Mouse (Mus musculus): ENCODE measurements around the gene Slc29a1. TPM values are rescaled to one million over a fixed set of nuclear protein-coding genes. Genes with fewer than 3 reads are reported as not detected.
A peak's percentile ranks its signal among the peaks of the same experiment; 100 is the strongest.

Gene Slc29a1
- total RNA-seq, 1 experiment, result 321 TPM

GRCm38 (mm10) chr17:45619386-45620256, 20.2 kb upstream of the Slc29a1 start:
- Histone ChIP-seq H3K9me3 (ENCODE audit: control insufficient read depth, insufficient read depth, low read depth, low read length) (no peaks in the 10 kb centered on the region), H3K4me3 (ENCODE audit: insufficient read depth in 1 of 2, low read depth in 1 of 2, low read length in 2 of 2, poor library complexity in 1 of 2, severe bottlenecking in 1 of 2) (peak overlapping the region; percentile 51 to 58), H3K4me1 (ENCODE audit: control insufficient read depth in 2 of 2, insufficient read depth in 2 of 2, low read length in 2 of 2, poor library complexity in 1 of 2) (peaks cover 15 to 24% of the 10 kb centered on the region in 2 experiments), H3K36me3 (ENCODE audit: control insufficient read depth, insufficient read depth, low read length, poor library complexity, severe bottlenecking) (no peaks in the 10 kb centered on the region), H3K9ac (ENCODE audit: insufficient read depth, low read depth, low read length, poor library complexity, severe bottlenecking) (peak overlapping the region; percentile 56; the same call in 1 of the 2 replicates), H3K27ac (ENCODE audit: insufficient read depth, low read depth, low read length, poor library complexity, severe bottlenecking) (peak overlapping the region; percentile 87)
- no peak for TF ChIP-seq MAFK (IDR thresholded peaks at IDR 0.05; ENCODE audit: insufficient read depth, low read depth, low read length)
- TF ChIP-seq CHD2 (IDR thresholded peaks at IDR 0.05; ENCODE audit: low read depth, low read length), result no peak
- TF ChIP-seq ZNF384 (IDR thresholded peaks at IDR 0.05; ENCODE audit: low read depth, low read length), result no peak
- no peak for TF ChIP-seq ZC3H11A (IDR thresholded peaks at IDR 0.05; ENCODE audit: borderline replicate concordance, low read depth, low read length)
- TF ChIP-seq HCFC1 (IDR thresholded peaks at IDR 0.05; ENCODE audit: borderline replicate concordance, insufficient read depth, low read length), result no peak
- DNase-seq (ENCODE audit: low read depth, low spot score), result no peak
- in situ Hi-C loops (cut with MboI; ENCODE audit: low sequenced_read_pairs in 2 of 2, unreplicated experiment in 2 of 2), result no loop called here

DNA sequence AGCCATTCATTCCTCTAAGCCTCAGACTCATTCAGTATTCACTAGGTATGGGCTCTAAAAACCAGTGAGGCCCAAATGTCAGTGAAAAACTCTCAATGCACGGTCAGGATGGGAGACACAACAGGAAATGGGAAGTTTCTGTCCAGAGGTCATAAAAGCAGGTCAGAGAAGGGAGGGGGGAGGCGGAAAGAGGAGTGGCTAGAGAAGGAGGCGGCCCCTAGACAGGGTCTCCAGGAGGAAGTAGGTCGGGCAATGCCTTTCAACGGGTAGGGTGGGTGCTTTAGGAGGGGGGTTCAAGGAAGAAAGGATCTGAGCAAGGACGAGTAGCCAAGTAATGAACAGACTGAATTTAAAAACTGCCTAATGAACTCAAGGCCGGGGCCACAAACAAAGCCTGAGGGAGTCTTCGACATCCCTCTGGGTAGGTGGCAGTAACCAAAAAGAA, 19.6 kb upstream of the Slc29a1 start:
- DNase-seq (ENCODE audit: low read depth, low spot score), result no peak
- H3K36me3 ChIP-seq (ENCODE audit: control insufficient read depth, insufficient read depth, low read length, poor library complexity, severe bottlenecking), result no peaks in the 10 kb centered on the region
- no peak for TF ChIP-seq MAFK (IDR thresholded peaks at IDR 0.05; ENCODE audit: insufficient read depth, low read depth, low read length)
- TF ChIP-seq HCFC1 (IDR thresholded peaks at IDR 0.05; ENCODE audit: borderline replicate concordance, insufficient read depth, low read length), result no peak
- peaks cover 15 to 24% of the 10 kb centered on the region in 2 experiments for H3K4me1 ChIP-seq (ENCODE audit: control insufficient read depth in 2 of 2, insufficient read depth in 2 of 2, low read length in 2 of 2, poor library complexity in 1 of 2)
- H3K9ac ChIP-seq (ENCODE audit: insufficient read depth, low read depth, low read length, poor library complexity, severe bottlenecking), result peak overlapping the region; percentile 62; the same call in 1 of the 2 replicates
- H3K27ac ChIP-seq (ENCODE audit: insufficient read depth, low read depth, low read length, poor library complexity, severe bottlenecking), result peak overlapping the region; percentile 87
- no peaks in the 10 kb centered on the region for H3K9me3 ChIP-seq (ENCODE audit: control insufficient read depth, insufficient read depth, low read depth, low read length)
- in situ Hi-C loops (cut with MboI; ENCODE audit: low sequenced_read_pairs in 2 of 2, unreplicated experiment in 2 of 2), result no loop called here
- H3K4me3 ChIP-seq (ENCODE audit: insufficient read depth in 1 of 2, low read depth in 1 of 2, low read length in 2 of 2, poor library complexity in 1 of 2, severe bottlenecking in 1 of 2), result peak overlapping the region; percentile 51 to 58

DNA sequence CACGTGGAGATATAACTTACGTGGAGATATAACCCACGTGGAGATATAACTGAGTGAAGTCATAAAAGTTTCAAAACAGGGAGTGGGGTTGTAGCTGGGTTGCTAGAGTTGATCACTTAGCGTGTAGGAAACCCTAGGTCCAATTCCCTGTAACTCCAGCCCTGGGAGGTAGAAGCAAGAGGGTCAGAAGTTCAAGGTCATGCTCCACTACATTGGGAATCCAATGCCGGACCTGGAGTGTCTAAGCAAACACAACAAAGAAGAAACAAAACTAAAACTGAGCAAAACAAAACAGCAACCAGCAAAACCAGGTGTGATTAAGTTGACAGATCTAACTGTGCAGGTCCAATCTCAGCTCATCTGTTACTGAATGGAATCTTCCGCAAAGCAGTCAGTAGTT, 18.2 kb upstream of the Slc29a1 start:
- DNase-seq (ENCODE audit: low read depth, low spot score), result no peak
- no peak for TF ChIP-seq HCFC1 (IDR thresholded peaks at IDR 0.05; ENCODE audit: borderline replicate concordance, insufficient read depth, low read length)
- TF ChIP-seq MAFK (IDR thresholded peaks at IDR 0.05; ENCODE audit: insufficient read depth, low read depth, low read length), result no peak
- H3K9me3 ChIP-seq (ENCODE audit: control insufficient read depth, insufficient read depth, low read depth, low read length), result no peaks in the 10 kb centered on the region
- peak overlapping the region; percentile 53; the same call in 1 of the 2 replicates for H3K9ac ChIP-seq (ENCODE audit: insufficient read depth, low read depth, low read length, poor library complexity, severe bottlenecking)
- in situ Hi-C loops (cut with MboI; ENCODE audit: low sequenced_read_pairs in 2 of 2, unreplicated experiment in 2 of 2), result no loop called here
- no peak overlapping the region for H3K4me3 ChIP-seq (ENCODE audit: insufficient read depth in 1 of 2, low read depth in 1 of 2, low read length in 2 of 2, poor library complexity in 1 of 2, severe bottlenecking in 1 of 2)
- no peaks in the 10 kb centered on the region for H3K36me3 ChIP-seq (ENCODE audit: control insufficient read depth, insufficient read depth, low read length, poor library complexity, severe bottlenecking)
- H3K4me1 ChIP-seq (ENCODE audit: control insufficient read depth in 2 of 2, insufficient read depth in 2 of 2, low read length in 2 of 2, poor library complexity in 1 of 2), result peaks cover 17 to 24% of the 10 kb centered on the region in 2 experiments
- peak overlapping the region; percentile 87; the same call in 1 of the 2 replicates for H3K27ac ChIP-seq (ENCODE audit: insufficient read depth, low read depth, low read length, poor library complexity, severe bottlenecking)

DNA sequence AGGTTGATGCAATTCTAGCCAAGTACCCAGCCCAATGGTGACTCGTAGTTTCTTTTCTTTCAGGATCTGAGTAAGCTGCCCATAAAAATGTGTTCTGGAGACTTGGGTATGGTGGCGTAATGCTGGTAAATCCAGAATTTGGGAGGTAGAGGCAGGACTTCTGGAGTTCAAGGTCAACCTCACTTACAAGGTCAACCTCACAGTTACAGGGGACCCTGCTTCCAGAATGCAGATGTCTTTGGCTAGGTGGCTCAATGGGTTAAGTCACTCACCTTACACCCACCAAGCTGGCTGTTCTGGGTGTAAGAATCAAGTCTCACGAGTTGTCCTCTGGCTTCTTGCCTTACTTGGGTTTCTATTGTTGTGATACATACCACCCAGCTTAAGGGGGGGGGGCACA, 17.3 kb upstream of the Slc29a1 start:
- no peak overlapping the region for H3K4me3 ChIP-seq (ENCODE audit: insufficient read depth in 1 of 2, low read depth in 1 of 2, low read length in 2 of 2, poor library complexity in 1 of 2, severe bottlenecking in 1 of 2)
- H3K36me3 ChIP-seq (ENCODE audit: control insufficient read depth, insufficient read depth, low read length, poor library complexity, severe bottlenecking), result no peaks in the 10 kb centered on the region
- peak overlapping the region; percentile 57; the same call in 1 of the 2 replicates for H3K27ac ChIP-seq (ENCODE audit: insufficient read depth, low read depth, low read length, poor library complexity, severe bottlenecking)
- no peak for DNase-seq (ENCODE audit: low read depth, low spot score)
- peaks cover 24 to 28% of the 10 kb centered on the region in 2 experiments for H3K4me1 ChIP-seq (ENCODE audit: control insufficient read depth in 2 of 2, insufficient read depth in 2 of 2, low read length in 2 of 2, poor library complexity in 1 of 2)
- in situ Hi-C loops (cut with MboI; ENCODE audit: low sequenced_read_pairs in 2 of 2, unreplicated experiment in 2 of 2), result no loop called here
- H3K9ac ChIP-seq (ENCODE audit: insufficient read depth, low read depth, low read length, poor library complexity, severe bottlenecking), result no peak overlapping the region
- H3K9me3 ChIP-seq (ENCODE audit: control insufficient read depth, insufficient read depth, low read depth, low read length), result no peaks in the 10 kb centered on the region
- TF ChIP-seq CHD2 (IDR thresholded peaks at IDR 0.05; ENCODE audit: low read depth, low read length), result no peak
- TF ChIP-seq ZC3H11A (IDR thresholded peaks at IDR 0.05; ENCODE audit: borderline replicate concordance, low read depth, low read length), result no peak
- TF ChIP-seq HCFC1 (IDR thresholded peaks at IDR 0.05; ENCODE audit: borderline replicate concordance, insufficient read depth, low read length), result no peak
- no peak for TF ChIP-seq ZNF384 (IDR thresholded peaks at IDR 0.05; ENCODE audit: low read depth, low read length)
- no peak for TF ChIP-seq MAFK (IDR thresholded peaks at IDR 0.05; ENCODE audit: insufficient read depth, low read depth, low read length)

Measured in ES-E14 (cell line).